Mouse (Mus musculus) cerebellum, postnatal 4 days (tissue): ENCODE data around the gene Yeats2.

ENCODE experiments used
- DNase-seq, 2 experiments: peaks; one replicate each; pipeline ENCODE4 v3.0.0; 2022; ENCODE audit warnings: low spot score in 2 of 2, mixed read lengths in 1 of 2

Gene Yeats2

DNA sequence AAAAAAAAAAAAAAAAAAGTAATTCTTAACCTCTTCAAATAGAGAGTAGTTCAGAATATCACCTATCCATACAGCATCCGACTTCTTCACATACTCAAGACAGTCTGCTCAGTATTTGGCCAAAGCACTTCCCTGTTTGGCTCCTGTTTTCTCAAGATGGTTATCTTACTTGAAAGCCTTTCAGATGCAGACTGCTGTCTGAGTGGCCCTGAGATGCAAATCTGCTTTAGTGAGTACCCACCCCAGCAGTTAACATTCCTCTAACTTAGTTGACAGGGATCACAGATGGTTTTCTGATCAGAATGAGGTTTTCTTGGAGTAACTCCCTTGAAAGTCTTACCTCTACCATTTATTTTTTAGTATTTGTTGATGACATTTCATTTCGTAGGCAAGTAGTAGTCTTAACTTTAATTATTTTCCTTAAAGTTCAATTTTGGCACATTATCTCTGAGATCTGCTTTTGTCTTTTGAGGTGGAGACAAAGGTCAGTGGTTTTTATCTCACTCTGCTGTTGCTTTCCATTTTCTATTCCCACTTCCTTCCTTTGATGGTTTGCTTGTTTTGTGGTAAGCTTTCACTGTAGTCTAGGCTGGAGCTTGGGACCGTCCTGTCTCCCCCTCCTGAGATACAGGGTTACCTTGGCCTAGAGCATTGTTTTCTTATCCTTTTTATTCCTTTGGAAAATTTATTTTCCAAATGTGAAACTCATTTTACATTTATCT, 50.5 kb downstream of the Yeats2 start:
- DNase-seq = no peak

DNA sequence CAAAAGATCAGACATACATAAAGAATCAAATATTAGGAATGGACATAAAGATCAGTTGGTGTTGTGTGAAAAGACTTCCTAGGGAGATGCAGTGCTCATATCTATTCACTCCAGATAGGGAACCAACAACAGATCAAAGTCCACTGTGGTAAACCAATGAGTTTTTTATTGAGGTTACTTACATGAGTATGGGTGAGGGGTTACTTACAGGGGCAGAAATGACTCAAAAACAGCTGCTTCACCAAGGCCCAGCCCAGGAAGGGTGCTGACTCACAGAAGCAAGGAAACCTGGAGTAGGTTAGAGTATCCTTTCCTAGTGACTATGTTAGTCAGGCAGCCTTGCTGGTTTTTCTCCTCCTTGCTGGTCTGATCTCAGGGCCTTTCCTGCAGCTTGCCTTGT, 51.2 kb downstream of the Yeats2 start:
- DNase-seq = no peak

DNA sequence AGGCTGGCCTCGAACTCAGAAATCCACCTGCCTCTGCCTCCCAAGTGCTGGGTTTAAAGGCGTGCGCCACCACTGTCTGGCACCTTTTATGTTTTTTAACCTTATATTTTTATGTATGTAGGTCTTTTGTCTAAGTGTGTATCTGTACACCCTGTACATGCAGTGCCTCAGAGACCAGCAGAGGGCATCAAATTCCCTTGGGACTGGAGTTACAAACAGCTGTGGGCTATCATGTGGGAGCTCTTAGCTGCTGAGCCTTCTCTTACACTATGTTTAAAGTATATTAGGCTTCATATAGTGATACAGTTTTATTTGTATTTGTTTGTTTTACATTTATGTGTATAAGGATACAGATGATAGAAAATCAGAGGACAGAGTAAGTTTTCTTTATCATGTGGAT, 54.7 kb downstream of the Yeats2 start:
- no peak for DNase-seq

- DNase-seq = no peak
These were observed 56.1 kb downstream of the Yeats2 start for GRCm38 (mm10) chr16:20196962-20197361.

GRCm38 (mm10) chr16:20199501-20200201, 58.8 kb downstream of the Yeats2 start:
- DNase-seq = no peak

GRCm38 (mm10) chr16:20213591-20214226, 72.8 kb downstream of the Yeats2 start:
- DNase-seq = peak in 1 of 2 experiments; percentile 36

DNA sequence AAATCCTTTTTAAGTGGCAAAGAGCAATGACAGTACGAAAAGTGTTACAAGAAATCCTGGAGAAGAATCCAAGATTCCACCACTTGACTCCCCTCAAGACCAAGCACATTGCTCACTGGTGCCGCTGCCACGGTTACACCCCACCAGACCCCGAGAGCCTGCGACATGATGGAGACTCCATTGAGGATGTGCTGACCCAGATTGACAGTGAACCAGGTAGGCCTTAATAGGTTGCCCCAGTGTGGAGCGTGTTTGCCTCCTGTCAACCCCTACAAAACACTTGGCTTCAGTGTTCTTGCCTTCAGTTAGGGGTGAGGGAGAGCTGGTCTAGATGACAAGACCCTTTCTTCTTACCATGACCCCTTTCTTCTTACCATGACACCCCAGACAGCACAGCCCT, 81.9 kb downstream of the Yeats2 start:
- no peak for DNase-seq

- no peak for DNase-seq
These were observed 85.8 kb downstream of the Yeats2 start for GRCm38 (mm10) chr16:20226676-20227075.

GRCm38 (mm10) chr16:20227504-20227903, 86.6 kb downstream of the Yeats2 start:
- DNase-seq = no peak

DNA sequence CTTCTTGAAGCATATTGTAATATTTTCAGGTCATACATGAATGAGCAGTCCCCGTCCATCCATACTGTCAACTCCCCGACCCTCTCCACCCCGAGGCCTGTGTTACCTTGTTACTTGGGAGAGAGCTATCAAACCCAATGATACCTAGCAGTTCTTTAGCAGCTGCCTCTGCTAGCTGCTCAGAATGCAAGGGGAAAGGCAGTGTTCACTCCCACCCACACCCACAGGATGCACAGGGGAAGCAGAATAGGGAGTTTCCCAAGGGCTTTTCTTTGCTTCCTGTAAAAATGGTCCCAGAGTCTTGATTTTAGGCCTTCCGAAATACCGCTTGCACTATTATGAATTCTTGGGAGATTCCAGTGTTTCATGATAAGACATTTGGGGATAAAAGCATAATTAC, 87.3 kb downstream of the Yeats2 start:
- no peak for DNase-seq

GRCm38 (mm10) chr16:20234406-20234805, 93.5 kb downstream of the Yeats2 start:
- no peak for DNase-seq

GRCm38 (mm10) chr16:20237426-20237825, 96.6 kb downstream of the Yeats2 start:
- peak in 1 of 2 experiments; percentile 15 for DNase-seq

- no peak for DNase-seq
These were observed 97.8 kb downstream of the Yeats2 start for GRCm38 (mm10) chr16:20238646-20239045.

- peak in 1 of 2 experiments; percentile 60 for DNase-seq
These were observed 99.9 kb downstream of the Yeats2 start, which contains the start of gene Map6d1 for GRCm38 (mm10) chr16:20240468-20241414. Gene Map6d1 (minus strand): TSS chr16:20241358.

DNA sequence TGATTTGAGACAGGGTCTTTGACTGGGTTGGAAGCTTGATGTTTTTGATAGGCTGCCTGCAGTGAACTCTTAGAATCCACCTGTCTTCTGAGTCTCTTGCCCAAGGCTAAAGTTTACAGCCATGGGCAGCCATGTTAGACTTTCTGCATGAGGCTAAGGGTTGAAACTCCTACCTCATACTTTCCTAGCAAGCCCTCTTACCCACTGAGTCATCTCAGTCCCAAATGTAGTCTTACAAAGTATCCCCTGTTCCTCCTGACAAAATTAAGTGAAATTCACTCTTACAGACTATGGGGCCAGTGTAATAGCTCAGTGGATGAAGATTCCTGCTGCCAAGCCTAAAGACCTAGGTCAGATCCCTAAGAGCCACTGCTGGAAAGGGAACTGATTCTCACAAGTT, 106.2 kb downstream of the Yeats2 start:
- DNase-seq = no peak

DNA sequence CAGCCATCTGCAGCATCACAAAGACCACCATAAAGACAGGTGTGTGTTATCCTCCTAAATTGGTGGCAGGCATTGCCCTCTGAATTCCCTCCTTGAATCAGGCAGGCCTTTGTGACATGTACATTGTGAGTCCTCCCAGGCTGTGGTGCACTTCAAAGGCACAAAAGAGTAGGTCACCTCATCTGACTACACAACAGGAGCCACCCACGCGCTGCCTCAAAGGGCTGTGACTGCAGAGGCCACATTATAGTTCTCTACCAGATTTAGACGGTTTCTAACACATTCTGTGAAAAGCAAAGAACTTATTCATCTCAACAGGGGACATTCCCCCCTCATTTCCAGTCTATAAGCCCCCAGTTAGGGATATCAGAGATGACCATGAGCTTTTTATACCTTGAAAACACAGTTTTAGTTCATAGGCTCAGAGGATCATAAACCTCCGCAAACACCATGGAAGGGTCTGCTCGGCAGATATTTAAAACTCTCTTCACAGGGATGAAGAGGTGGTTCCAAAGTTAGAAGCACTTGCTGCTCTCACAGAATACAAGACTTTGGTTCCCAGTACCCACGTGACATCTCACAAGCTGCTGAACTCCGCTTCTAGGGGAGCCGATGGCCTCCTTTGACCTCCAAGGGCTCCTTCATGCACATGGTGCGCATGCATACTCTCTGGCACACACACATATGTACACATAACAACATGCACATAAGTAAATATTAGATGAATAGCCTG, 107.7 kb downstream of the Yeats2 start:
- DNase-seq = no peak

- DNase-seq = no peak
These were observed 117.1 kb downstream of the Yeats2 start for GRCm38 (mm10) chr16:20257926-20258325.

- DNase-seq = no peak
These were observed 124.2 kb downstream of the Yeats2 start for GRCm38 (mm10) chr16:20265089-20265488.

DNA sequence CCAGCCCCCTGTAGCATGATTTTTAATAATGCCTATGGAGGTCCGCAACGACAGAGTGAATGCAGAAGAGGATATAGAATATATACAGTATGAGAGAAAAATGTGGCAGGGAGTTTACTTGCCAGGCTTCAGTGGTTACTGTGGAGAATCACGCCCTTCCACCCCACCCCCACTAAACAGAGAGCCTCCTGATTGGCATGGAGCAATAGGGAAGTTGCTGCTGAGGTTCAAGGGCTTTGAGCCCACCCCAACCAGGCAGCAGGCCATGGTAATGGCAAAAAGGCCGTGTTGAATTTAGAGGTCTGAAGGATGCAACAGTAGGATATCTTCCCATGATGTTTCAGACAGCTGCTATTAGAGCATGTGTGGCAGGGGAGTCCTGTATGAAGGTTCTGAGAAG, 130.5 kb downstream of the Yeats2 start:
- no peak for DNase-seq

DNA sequence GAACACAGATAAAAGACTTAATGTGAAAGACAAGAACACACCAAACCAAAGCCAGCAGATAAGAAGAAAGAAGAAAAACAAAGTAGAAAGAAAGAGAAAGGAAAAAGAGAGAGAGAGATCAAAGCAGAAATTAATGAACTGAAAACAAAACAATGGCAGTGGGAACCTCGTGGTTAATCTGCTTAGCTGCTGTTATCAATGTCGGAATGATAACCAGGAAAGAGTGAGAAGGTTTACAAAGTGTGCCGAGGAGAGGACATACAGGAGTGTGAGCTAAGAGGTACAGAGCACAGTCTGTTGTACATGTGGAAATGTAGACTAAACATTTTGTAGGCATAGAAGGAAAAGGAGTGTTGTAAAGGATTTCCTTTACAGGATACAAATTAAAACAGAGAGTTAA, 132.1 kb downstream of the Yeats2 start:
- no peak for DNase-seq

- no peak for DNase-seq
These were observed 138.5 kb downstream of the Yeats2 start for GRCm38 (mm10) chr16:20279395-20279794.
